Mouse (Mus musculus) midbrain, embryonic 13.5 days (tissue): ENCODE results near the gene Olfr311. TPM values are rescaled to one million over a fixed set of nuclear protein-coding genes. Genes with fewer than 3 reads are reported as not detected.

ENCODE experiments used
- polyA plus RNA-seq: library from polyadenylated mRNA; unstranded; fragments of >200 nt; fragmentation: Nextera tagmentation; extraction: Ambion mirVana; gene quantifications from 2 replicates; pipeline ENCODE4 v1.2.1, GENCODE M21; 2015

The Olfr311 gene
- polyA plus RNA-seq, 1 experiment from 2014 or later: not detected

Other genes starting within 250 kb of the Olfr311 start
- gene Olfr324, start 244.1 kb upstream of the Olfr311 start, polyA plus RNA-seq: not detected in 2 replicates
- not detected in 2 replicates for gene 2210407C18Rik, start 223.2 kb upstream of the Olfr311 start, polyA plus RNA-seq
- gene Olfr323, start 208.8 kb upstream of the Olfr311 start, polyA plus RNA-seq: not detected in 2 replicates
- 0.07 and 0.12 TPM in 2 replicates for gene Trim58, start 198.8 kb upstream of the Olfr311 start, polyA plus RNA-seq
- not detected in 2 replicates for gene Olfr322, start 180.5 kb upstream of the Olfr311 start, polyA plus RNA-seq
- gene Olfr320, start 158.2 kb upstream of the Olfr311 start, polyA plus RNA-seq: not detected in 2 replicates
- gene Olfr319, start 140.1 kb upstream of the Olfr311 start, polyA plus RNA-seq: not detected in 2 replicates
- gene Olfr318, start 115.2 kb upstream of the Olfr311 start, polyA plus RNA-seq: not detected in 2 replicates
- gene Olfr317, start 100.0 kb upstream of the Olfr311 start, polyA plus RNA-seq: 0.12 and 0.23 TPM in 2 replicates
- not detected in 2 replicates for gene Olfr316, start 86.5 kb upstream of the Olfr311 start, polyA plus RNA-seq
- not detected in 2 replicates for gene Olfr315, start 66.1 kb upstream of the Olfr311 start, polyA plus RNA-seq
- gene Olfr314, start 56.3 kb upstream of the Olfr311 start, polyA plus RNA-seq: not detected in 2 replicates
- gene Fam183b, start 37.3 kb upstream of the Olfr311 start, polyA plus RNA-seq: 2.4 and 7.3 TPM in 2 replicates
- 0.10 TPM in 1 of 2 replicates, not detected in the other for gene Olfr313, start 24.3 kb upstream of the Olfr311 start, polyA plus RNA-seq
- not detected in 2 replicates for gene Olfr312, start 10.0 kb upstream of the Olfr311 start, polyA plus RNA-seq
- 18.5 and 21.3 TPM in 2 replicates for gene Gm12258, start 7.9 kb downstream of the Olfr311 start, polyA plus RNA-seq
- 12.7 and 14.0 TPM in 2 replicates for gene 2810021J22Rik, start 28.0 kb downstream of the Olfr311 start, polyA plus RNA-seq
- gene Zfp39, start 65.0 kb downstream of the Olfr311 start, polyA plus RNA-seq: 4.4 and 5.2 TPM in 2 replicates
- gene Btnl10, start 78.7 kb downstream of the Olfr311 start, polyA plus RNA-seq: not detected in 2 replicates
- gene Rnf187, start 99.7 kb downstream of the Olfr311 start, polyA plus RNA-seq: 453 and 491 TPM in 2 replicates
- 383 and 402 TPM in 2 replicates for gene Hist3h2ba, start 109.7 kb downstream of the Olfr311 start, polyA plus RNA-seq
- 149 and 155 TPM in 2 replicates for gene Hist3h2a, start 115.4 kb downstream of the Olfr311 start, polyA plus RNA-seq
- gene Trim17, start 115.4 kb downstream of the Olfr311 start, polyA plus RNA-seq: 1.1 and 1.3 TPM in 2 replicates
- 18.7 and 21.9 TPM in 2 replicates for gene Trim11, start 138.8 kb downstream of the Olfr311 start, polyA plus RNA-seq